Mouse (Mus musculus) lung, embryonic 15.5 days (tissue): ENCODE results near the gene Zfp960. TPM values are rescaled to one million over a fixed set of nuclear protein-coding genes. Genes with fewer than 3 reads are reported as not detected.
"Not testable (repeated sequence)": the region's sequence is repeated elsewhere in the genome, so short reads cannot be mapped to it uniquely, and the experiment has no call there.

Experiments used
- ATAC-seq: fragments of 200-750 bp; cut with Nextera tagmentation; 2 replicates; pipeline ENCODE4 v1.8.0; 2017; ENCODE audit warnings: moderate number of reproducible peaks, borderline replicate concordance; ENCODE audit not compliant: low FRiP score, low TSS enrichment; ENCODE audit errors: extremely low read depth
- H3K27ac ChIP-seq: fragments of 300-500 bp; sonication (generic); 2 replicates; pipeline ENCODE4 v1.5.1; 2015; ENCODE audit warnings: moderate library complexity, mild to moderate bottlenecking, inconsistent platforms
- H3K27me3 ChIP-seq: fragments of 300-500 bp; sonication (generic); 2 replicates; pipeline ENCODE4 v1.6.1; 2015; ENCODE audit warnings: inconsistent platforms
- H3K36me3 ChIP-seq: fragments of 300-500 bp; sonication (generic); 2 replicates; pipeline ENCODE4 v1.6.1; 2015; ENCODE audit warnings: inconsistent platforms
- H3K4me1 ChIP-seq: fragments of 300-500 bp; sonication (generic); 2 replicates; pipeline ENCODE4 v1.6.1; 2015; ENCODE audit warnings: inconsistent platforms
- H3K4me2 ChIP-seq: fragments of 300-500 bp; sonication (generic); 2 replicates; pipeline ENCODE4 v1.6.1; 2015; ENCODE audit warnings: inconsistent platforms, mild to moderate bottlenecking, moderate library complexity
- H3K4me3 ChIP-seq: fragments of 300-500 bp; sonication (generic); 2 replicates; pipeline ENCODE4 v1.5.1; 2015; ENCODE audit warnings: mild to moderate bottlenecking, inconsistent platforms
- H3K9ac ChIP-seq: fragments of 300-500 bp; sonication (generic); 2 replicates; pipeline ENCODE4 v1.6.1; 2015; ENCODE audit warnings: inconsistent platforms
- H3K9me3 ChIP-seq: fragments of 300-500 bp; sonication (generic); 2 replicates; pipeline ENCODE4 v1.6.1; 2016; ENCODE audit warnings: inconsistent platforms
- WGBS: fragments of 180-500 bp; shearing (Covaris S2); methylation state at CpG from one replicate; pipeline ENCODE4 v1.1.7; 2015; 5-methylcytosine and 5-hydroxymethylcytosine counted together
- polyA plus RNA-seq: library from polyadenylated mRNA; unstranded; fragments of >200 nt; fragmentation: Nextera tagmentation; extraction: Ambion mirVana; gene quantifications from 2 replicates; pipeline ENCODE4 v1.2.1, GENCODE M21; 2015

Zfp960 gene
- polyA plus RNA-seq = 5.5 and 6.5 TPM in 2 replicates

DNA sequence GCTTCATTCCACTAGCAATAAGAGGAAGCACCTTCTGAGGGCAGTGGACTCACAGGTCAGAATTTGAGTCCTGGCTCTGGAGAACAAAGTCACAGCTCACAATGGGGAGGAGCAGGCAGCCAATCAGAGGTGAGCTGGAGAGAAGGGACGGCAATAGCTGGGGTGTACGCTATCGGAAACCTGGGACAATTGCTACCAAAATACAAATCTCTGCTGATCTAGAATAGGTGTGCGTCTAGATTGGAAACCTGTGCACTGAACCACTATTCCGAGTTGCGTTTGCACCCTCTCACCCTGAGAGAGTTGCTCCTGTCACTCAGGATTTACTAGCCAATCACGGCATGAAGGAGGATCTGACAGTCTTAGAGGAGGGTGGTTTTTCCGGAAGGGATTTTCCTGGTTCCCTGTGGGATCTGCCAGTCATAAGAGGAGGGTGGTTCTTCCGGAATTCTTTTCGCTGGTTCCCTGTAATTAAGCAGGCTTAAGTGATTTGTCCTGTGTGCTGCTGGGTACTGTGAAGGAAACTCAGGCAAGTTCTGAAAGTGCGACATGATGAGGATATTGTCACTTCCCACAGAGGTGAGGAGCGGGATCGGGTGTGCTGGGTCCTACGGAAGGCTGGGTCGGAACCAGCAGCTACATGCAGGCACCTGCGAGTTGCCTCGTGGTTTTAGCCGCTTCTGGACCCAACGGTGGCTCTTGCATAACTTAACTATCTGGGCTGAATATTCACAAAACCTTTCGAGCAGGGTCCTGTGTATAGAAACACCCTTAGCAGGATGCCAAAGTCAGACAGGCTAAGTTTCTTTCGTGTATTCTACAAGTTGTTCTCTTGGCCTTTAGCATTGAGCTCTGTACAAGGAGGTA lies at the start of gene Zfp960:
Gene Zfp960 (plus strand): TSS at position 486 of the 867 bp plus-strand sequence.
- Histone ChIP-seq H3K4me3 (peak within 1 kb of the TSS; percentile 56), H3K27ac (peak within 1 kb of the TSS; percentile 47; the same call in 1 of the 2 replicates), H3K4me2 (peak within 1 kb of the TSS; percentile 58), H3K9ac (peak within 1 kb of the TSS; percentile 37)
- H3K9me3 ChIP-seq, H3K36me3 ChIP-seq, H3K27me3 ChIP-seq, H3K4me1 ChIP-seq: not testable (repeated sequence)
- under 1% methylated on average over 20 of the region's 21 CpGs for WGBS
- ATAC-seq = peak; percentile 100

- not testable (repeated sequence) for ATAC-seq, H3K9me3 ChIP-seq, H3K9ac ChIP-seq, H3K27me3 ChIP-seq, H3K4me2 ChIP-seq, H3K4me3 ChIP-seq, H3K36me3 ChIP-seq, H3K4me1 ChIP-seq, H3K27ac ChIP-seq
- 93% methylated on average over 2 of the region's 2 CpGs for WGBS
Measured at GRCm38 (mm10) chr17:17018071-17018470, 45.8 kb upstream of the Zfp960 start.

GRCm38 (mm10) chr17:17059566-17059965 lies 4.3 kb upstream of the Zfp960 start:
- not testable (repeated sequence) for H3K4me3 ChIP-seq, H3K4me1 ChIP-seq, H3K9me3 ChIP-seq, H3K36me3 ChIP-seq, H3K9ac ChIP-seq, H3K27ac ChIP-seq, H3K27me3 ChIP-seq, ATAC-seq, H3K4me2 ChIP-seq
- 57% methylated on average over 1 of the region's 1 CpGs for WGBS

GRCm38 (mm10) chr17:17120830-17121502 lies 57.1 kb downstream of the Zfp960 start, which contains the start of gene Zfp97:
Zfp97 (plus strand) TSS chr17:17121415.
- H3K27ac ChIP-seq, H3K27me3 ChIP-seq, H3K9ac ChIP-seq, H3K4me3 ChIP-seq, H3K4me2 ChIP-seq, H3K36me3 ChIP-seq, H3K9me3 ChIP-seq, H3K4me1 ChIP-seq: not testable (repeated sequence)
- peak; percentile 93; the same call in 1 of the 2 replicates for ATAC-seq
- WGBS = no CpG with 5 or more reads among the region's 8 CpGs

Other genes with a start within 250 kb of the Zfp960 start
- 6.2 and 6.4 TPM in 2 replicates for gene Zfp97, start 57.3 kb downstream of the Zfp960 start, polyA plus RNA-seq